Mouse (Mus musculus) liver, postnatal 0 days (tissue): Measurements from ENCODE around the gene Entr1.

Experiments used
- CTCF ChIP-seq: sonication (generic); IDR thresholded peaks from 2 replicates; pipeline ENCODE4 v1.5.1; 2016; ENCODE audit warnings: antibody characterized with exemption, low read depth
- EP300 ChIP-seq: IDR thresholded peaks from 2 replicates; pipeline ENCODE4 v1.6.1; 2016; ENCODE audit warnings: antibody characterized with exemption, low read depth, mild to moderate bottlenecking

GRCm38 (mm10) chr2:26421969-26422368 lies 32.9 kb upstream of the Entr1 start:
- TF ChIP-seq CTCF (no peak), EP300 (no peak)
